ENCODE assay signal across 14 mouse cellular contexts in genomic region chr2:65859767-65860727, GRCm38 (mm10). TPM values are rescaled to one million over a fixed set of nuclear protein-coding genes. Genes with fewer than 3 reads are reported as not detected.
DNase-seq lines count a peak whose midpoint lies in the region; ATAC-seq and TF ChIP-seq lines count a peak whose summit lies in the region.
"Had no signal": no experiment of that assay in that cellular context is flagged by ENCODE, and none has a peak within 500 bp of the region (broad histone marks: within the 10 kb centered on the region; RNA-seq: fewer than 3 reads in every experiment).

No protein-coding gene starts in this region.

- TF ChIP-seq POLR2A in cerebellum, adult 2 months (IDR thresholded peaks at IDR 0.05; ENCODE audit: borderline replicate concordance, insufficient read depth, low read length), result no peak

- ATAC-seq in hindbrain, embryonic 12.5 days (ENCODE audit: low FRiP score), result no peak
- no peak for ATAC-seq in hindbrain, embryonic 15.5 days (ENCODE audit: low FRiP score, low read depth)

- H3K4me3 ChIP-seq in cerebellum, adult 2 months (replicated peaks; ENCODE audit: insufficient read depth, low read depth, low read length), result peak overlapping the region; percentile 28
- no peak overlapping the region for H3K4me3 ChIP-seq in hindbrain, embryonic 12.5 days
- H3K4me3 ChIP-seq in hindbrain, embryonic 10.5 days, result no peak overlapping the region
- H3K4me3 ChIP-seq in hindbrain, embryonic 15.5 days, result no peak overlapping the region
- H3K4me3 ChIP-seq: embryonic facial prominence, embryonic 13.5 days; liver, embryonic 13.5 days; neural tube, embryonic 12.5 days had no signal

- H3K36me3 ChIP-seq in hindbrain, embryonic 12.5 days, result 0 out of 2 replicates have a peak, but pooled peaks cover 9% of the 10 kb centered on the region
- peaks cover 10% of the 10 kb centered on the region for H3K36me3 ChIP-seq in hindbrain, embryonic 10.5 days
- H3K36me3 ChIP-seq in hindbrain, embryonic 15.5 days, result 0 out of 2 replicates have a peak, but pooled peaks cover 6% of the 10 kb centered on the region
- H3K36me3 ChIP-seq: embryonic facial prominence, embryonic 13.5 days; liver, embryonic 13.5 days had no signal

- H3K4me1 ChIP-seq in cerebellum, adult 2 months (ENCODE audit: control insufficient read depth, insufficient read depth, low read length), result no peaks in the 10 kb centered on the region
- H3K4me1 ChIP-seq in hindbrain, embryonic 12.5 days, result no peaks in the 10 kb centered on the region
- no peaks in the 10 kb centered on the region for H3K4me1 ChIP-seq in hindbrain, embryonic 10.5 days (replicated peaks)
- peaks cover 17% of the 10 kb centered on the region for H3K4me1 ChIP-seq in hindbrain, embryonic 15.5 days (replicated peaks)
- H3K4me1 ChIP-seq: embryonic facial prominence, embryonic 13.5 days; liver, embryonic 13.5 days; neural tube, embryonic 12.5 days had no signal

- peak; percentile 17 to 20 for DNase-seq in cerebellum, adult 2 months
- DNase-seq in cerebellum, adult 11-12 months, result no peak
- DNase-seq in hindbrain, embryonic 10.5 days (ENCODE audit: low spot score), result no peak
- peak; percentile 87 for DNase-seq in brain, adult 2 months (ENCODE audit: low read depth, low spot score)
- no peak for DNase-seq in adrenal gland, postnatal 25 days
- no peak for DNase-seq in T-cell, adult 2 months (ENCODE audit: low spot score)
- DNase-seq: cerebellum, postnatal 10 days; liver, embryonic 13.5 days; lung, postnatal 4 days; thymus, postnatal 4 days had no signal

- H3K27ac ChIP-seq in cerebellum, adult 2 months (ENCODE audit: insufficient read depth, low read length), result no peak overlapping the region
- H3K27ac ChIP-seq in hindbrain, embryonic 12.5 days, result peak overlapping the region; percentile 36; the same call in 1 of the 2 replicates
- no peak overlapping the region for H3K27ac ChIP-seq in hindbrain, embryonic 10.5 days
- peak overlapping the region; percentile 3; the same call in 1 of the 2 replicates for H3K27ac ChIP-seq in hindbrain, embryonic 15.5 days (replicated peaks)
- H3K27ac ChIP-seq: embryonic facial prominence, embryonic 13.5 days; liver, embryonic 13.5 days; neural tube, embryonic 12.5 days had no signal

- no peaks in the 10 kb centered on the region for H3K27me3 ChIP-seq in cerebellum, adult 2 months (ENCODE audit: control insufficient read depth, insufficient read depth, low read length)
- no peaks in the 10 kb centered on the region for H3K27me3 ChIP-seq in hindbrain, embryonic 12.5 days
- H3K27me3 ChIP-seq in hindbrain, embryonic 10.5 days (ENCODE audit: insufficient read depth, poor library complexity, severe bottlenecking), result no peaks in the 10 kb centered on the region
- no peaks in the 10 kb centered on the region for H3K27me3 ChIP-seq in hindbrain, embryonic 15.5 days
- H3K27me3 ChIP-seq: embryonic facial prominence, embryonic 13.5 days; liver, embryonic 13.5 days; neural tube, embryonic 12.5 days had no signal

- WGBS in cerebellum, adult 2 months, result 72% methylated on average over 18 of the region's 18 CpGs
- WGBS in hindbrain, embryonic 12.5 days, result 81% methylated on average over 18 of the region's 18 CpGs
- WGBS in hindbrain, embryonic 10.5 days, result 86% methylated on average over 18 of the region's 18 CpGs
- 67% methylated on average over 18 of the region's 18 CpGs for WGBS in hindbrain, embryonic 15.5 days

- H3K9ac ChIP-seq in hindbrain, embryonic 12.5 days, result no peak overlapping the region
- no peak overlapping the region for H3K9ac ChIP-seq in hindbrain, embryonic 15.5 days
- H3K9ac ChIP-seq: embryonic facial prominence, embryonic 13.5 days; liver, embryonic 13.5 days; neural tube, embryonic 12.5 days had no signal

- no peak overlapping the region for H3K4me2 ChIP-seq in hindbrain, embryonic 12.5 days (replicated peaks)
- peak overlapping the region; percentile 23 for H3K4me2 ChIP-seq in hindbrain, embryonic 15.5 days
- H3K4me2 ChIP-seq: embryonic facial prominence, embryonic 13.5 days; liver, embryonic 13.5 days; neural tube, embryonic 12.5 days had no signal

- TF ChIP-seq CTCF in cerebellum, adult 2 months (IDR thresholded peaks at IDR 0.05; ENCODE audit: borderline replicate concordance, insufficient read depth, low read depth, low read length), result no peak

- H3K9me3 ChIP-seq in hindbrain, embryonic 12.5 days (replicated peaks), result no peaks in the 10 kb centered on the region
- H3K9me3 ChIP-seq in hindbrain, embryonic 10.5 days, result 0 out of 2 replicates have a peak, but pooled peaks cover 4% of the 10 kb centered on the region
- H3K9me3 ChIP-seq in hindbrain, embryonic 15.5 days, result no peaks in the 10 kb centered on the region
- H3K9me3 ChIP-seq: embryonic facial prominence, embryonic 13.5 days; liver, embryonic 13.5 days; neural tube, embryonic 12.5 days had no signal

RNA-seq across cellular contexts. Expression of gene Csrnp3, which starts 14.5 kb away (rescaled TPM):
- polyA plus RNA-seq in cerebellum, adult 2 months (2012; rRNA removed), result 10.4 and 12.0 TPM in 2 replicates
- 34.3 and 37.2 TPM in 2 replicates for polyA plus RNA-seq in hindbrain, embryonic 12.5 days (2016; fragmentation: Nextera tagmentation; extraction: Ambion mirVana)
- 9.8 and 12.3 TPM in 2 replicates for polyA plus RNA-seq in hindbrain, embryonic 10.5 days (2016; fragmentation: Nextera tagmentation; extraction: Ambion mirVana)
- polyA plus RNA-seq in hindbrain, embryonic 15.5 days (2015; fragmentation: Nextera tagmentation; extraction: Ambion mirVana), result 39.1 and 41.9 TPM in 2 replicates
- 0.76 and 0.91 TPM in 2 replicates for total RNA-seq in adrenal gland, postnatal 25 days (2021)

Comparison
In these comparisons a context has a peak if more than half of its experiments do, and no peak if none do; other contexts are left out.
1. DNase-seq: peak in cerebellum, adult 2 months (2 of 2) and brain, adult 2 months (single experiment); none in cerebellum, adult 11-12 months (single experiment), hindbrain, embryonic 10.5 days (single experiment), adrenal gland, postnatal 25 days (single experiment) and T-cell, adult 2 months (single experiment).
2. H3K27ac ChIP-seq: peak in hindbrain, embryonic 12.5 days (single experiment) and hindbrain, embryonic 15.5 days (single experiment); none in cerebellum, adult 2 months (single experiment) and hindbrain, embryonic 10.5 days (single experiment).